Mouse (Mus musculus) liver, postnatal 0 days (tissue): ENCODE measurements at regions not wholly inside any gene's neighbourhood (a gene's known extent, or its start where the extent isn't known, plus 50 kb on each side); places are given as distances from the start of the nearest gene placed in this dataset.

Experiments used
- ATAC-seq: fragments of 200-750 bp; cut with Nextera tagmentation; 2 replicates; pipeline ENCODE4 v1.8.0; 2017; ENCODE audit warnings: mild to moderate bottlenecking, moderate library complexity
- DNase-seq: peaks from one replicate; pipeline ENCODE4 v3.0.0-alpha.2; 2016
- H3K27ac ChIP-seq: fragments of 300-500 bp; sonication (generic); 2 replicates; pipeline ENCODE4 v1.5.1; 2014; ENCODE audit warnings: antibody characterized with exemption, moderate library complexity, mild to moderate bottlenecking, low read depth
- H3K27me3 ChIP-seq: fragments of 300-500 bp; sonication (generic); 2 replicates; pipeline ENCODE4 v1.6.1; 2014; ENCODE audit warnings: low read length, control low read depth, mixed read lengths; ENCODE audit not compliant: insufficient read depth
- H3K36me3 ChIP-seq: fragments of 300-500 bp; sonication (generic); replicated peaks from 2 replicates; pipeline ENCODE4 v1.6.1; 2014; ENCODE audit warnings: mild to moderate bottlenecking, control low read depth, low read length, moderate library complexity, mixed read lengths; ENCODE audit not compliant: insufficient read depth
- H3K4me1 ChIP-seq: fragments of 300-500 bp; sonication (generic); 2 replicates; pipeline ENCODE4 v1.6.1; 2014; ENCODE audit warnings: antibody characterized with exemption, mild to moderate bottlenecking, control low read depth; ENCODE audit not compliant: insufficient read depth
- H3K4me2 ChIP-seq: fragments of 300-500 bp; sonication (generic); 2 replicates; pipeline ENCODE4 v1.6.1; 2014; ENCODE audit warnings: low read depth, mild to moderate bottlenecking, low read length, moderate library complexity, mixed read lengths
- H3K4me3 ChIP-seq: fragments of 300-500 bp; sonication (generic); 2 replicates; pipeline ENCODE4 v1.5.1; 2014; ENCODE audit warnings: low read depth, low read length
- H3K9ac ChIP-seq: fragments of 300-500 bp; sonication (generic); replicated peaks from 2 replicates; pipeline ENCODE4 v1.6.1; 2014; ENCODE audit warnings: mild to moderate bottlenecking, moderate library complexity
- H3K9me3 ChIP-seq: fragments of 300-500 bp; sonication (generic); 2 replicates; pipeline ENCODE4 v1.6.1; 2016; ENCODE audit warnings: mild to moderate bottlenecking, control low read depth, low read length, mixed read lengths
- CTCF ChIP-seq: sonication (generic); IDR thresholded peaks from 2 replicates; pipeline ENCODE4 v1.5.1; 2016; ENCODE audit warnings: antibody characterized with exemption, low read depth
- EP300 ChIP-seq: IDR thresholded peaks from 2 replicates; pipeline ENCODE4 v1.6.1; 2016; ENCODE audit warnings: antibody characterized with exemption, low read depth, mild to moderate bottlenecking
- WGBS: fragments of 180-500 bp; shearing (Covaris S2); extraction: QIAGEN DNeasy Blood & Tissue Kit; methylation state at CpG from one replicate; pipeline ENCODE4 v1.1.7; 2014; ENCODE audit not compliant: insufficient replicate concordance; 5-methylcytosine and 5-hydroxymethylcytosine counted together

- no peak for TF ChIP-seq EP300
- no peak for TF ChIP-seq CTCF
- WGBS = 74% methylated on average over 9 of the region's 9 CpGs
- Histone ChIP-seq H3K9me3 (no peaks in the 10 kb centered on the region; the same call in 1 of the 2 replicates), H3K36me3 (no peaks in the 10 kb centered on the region), H3K9ac (no peak overlapping the region), H3K27me3 (no peaks in the 10 kb centered on the region), H3K4me3 (no peak overlapping the region), H3K4me2 (no peak overlapping the region), H3K27ac (no peak overlapping the region), H3K4me1 (no peaks in the 10 kb centered on the region)
- no peak for DNase-seq
- ATAC-seq = no peak
These were observed 333.3 kb upstream of the Tmpo start for GRCm38 (mm10) chr10:91514163-91515020.

- H3K4me2 ChIP-seq = no peak overlapping the region
- TF ChIP-seq EP300 (no peak), CTCF (no peak)
- no peaks in the 10 kb centered on the region for H3K4me1 ChIP-seq
- H3K27me3 ChIP-seq = no peaks in the 10 kb centered on the region
- no peaks in the 10 kb centered on the region for H3K9me3 ChIP-seq
- DNase-seq = no peak
- H3K36me3 ChIP-seq = no peaks in the 10 kb centered on the region
- WGBS = 75% methylated on average over 7 of the region's 7 CpGs
- H3K27ac ChIP-seq = no peak overlapping the region
- no peak for ATAC-seq
- no peak overlapping the region for H3K9ac ChIP-seq
- H3K4me3 ChIP-seq = no peak overlapping the region
These were observed 325.9 kb upstream of the Tmpo start for GRCm38 (mm10) chr10:91507038-91507437.

DNA sequence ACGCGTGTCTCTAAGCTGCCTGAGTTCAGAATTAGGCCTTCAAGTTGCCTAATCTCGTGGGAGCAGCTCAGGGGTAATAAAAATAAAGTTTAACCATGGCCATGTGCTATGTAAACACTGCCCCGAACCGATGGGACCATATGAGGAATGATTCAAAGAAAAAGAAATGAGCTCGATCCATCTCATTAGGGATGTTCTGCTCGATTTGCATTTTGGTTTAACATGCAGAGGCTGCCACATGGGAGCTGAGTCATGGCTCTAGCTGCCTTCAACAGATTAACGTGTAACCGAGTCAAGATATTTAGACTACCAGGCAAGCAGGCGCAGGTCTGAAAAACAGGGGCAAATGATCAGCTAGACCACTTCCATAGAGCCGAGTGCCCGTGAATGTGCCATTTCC, 323.8 kb upstream of the Tmpo start:
- no peaks in the 10 kb centered on the region for H3K4me1 ChIP-seq
- no peak for TF ChIP-seq CTCF
- H3K9ac ChIP-seq = no peak overlapping the region
- WGBS = 68% methylated on average over 12 of the region's 12 CpGs
- no peaks in the 10 kb centered on the region for H3K36me3 ChIP-seq
- H3K4me3 ChIP-seq = no peak overlapping the region
- no peak overlapping the region for H3K27ac ChIP-seq
- DNase-seq (no peak), ATAC-seq (no peak)
- H3K9me3 ChIP-seq = no peaks in the 10 kb centered on the region
- no peak overlapping the region for H3K4me2 ChIP-seq
- no peaks in the 10 kb centered on the region for H3K27me3 ChIP-seq

GRCm38 (mm10) chr10:91498543-91498942, 317.4 kb upstream of the Tmpo start:
- H3K9ac ChIP-seq = no peak overlapping the region
- TF ChIP-seq CTCF (no peak), EP300 (no peak)
- H3K4me3 ChIP-seq = no peak overlapping the region
- ATAC-seq (no peak), DNase-seq (no peak)
- no peaks in the 10 kb centered on the region for H3K36me3 ChIP-seq
- no peaks in the 10 kb centered on the region for H3K27me3 ChIP-seq
- no peak overlapping the region for H3K27ac ChIP-seq
- H3K4me2 ChIP-seq = no peak overlapping the region
- H3K4me1 ChIP-seq = no peaks in the 10 kb centered on the region
- no peaks in the 10 kb centered on the region for H3K9me3 ChIP-seq
- 83% methylated on average over 4 of the region's 4 CpGs for WGBS

GRCm38 (mm10) chr10:91464691-91465090, 283.6 kb upstream of the Tmpo start:
- DNase-seq (no peak), ATAC-seq (no peak)
- H3K4me2 ChIP-seq = no peak overlapping the region
- no peaks in the 10 kb centered on the region for H3K27me3 ChIP-seq
- WGBS = 77% methylated on average over 2 of the region's 2 CpGs
- no peak overlapping the region for H3K4me3 ChIP-seq
- no peaks in the 10 kb centered on the region for H3K36me3 ChIP-seq
- TF ChIP-seq EP300 (no peak), CTCF (no peak)
- H3K27ac ChIP-seq = no peak overlapping the region
- no peak overlapping the region for H3K9ac ChIP-seq
- H3K9me3 ChIP-seq = no peaks in the 10 kb centered on the region
- H3K4me1 ChIP-seq = no peaks in the 10 kb centered on the region

DNA sequence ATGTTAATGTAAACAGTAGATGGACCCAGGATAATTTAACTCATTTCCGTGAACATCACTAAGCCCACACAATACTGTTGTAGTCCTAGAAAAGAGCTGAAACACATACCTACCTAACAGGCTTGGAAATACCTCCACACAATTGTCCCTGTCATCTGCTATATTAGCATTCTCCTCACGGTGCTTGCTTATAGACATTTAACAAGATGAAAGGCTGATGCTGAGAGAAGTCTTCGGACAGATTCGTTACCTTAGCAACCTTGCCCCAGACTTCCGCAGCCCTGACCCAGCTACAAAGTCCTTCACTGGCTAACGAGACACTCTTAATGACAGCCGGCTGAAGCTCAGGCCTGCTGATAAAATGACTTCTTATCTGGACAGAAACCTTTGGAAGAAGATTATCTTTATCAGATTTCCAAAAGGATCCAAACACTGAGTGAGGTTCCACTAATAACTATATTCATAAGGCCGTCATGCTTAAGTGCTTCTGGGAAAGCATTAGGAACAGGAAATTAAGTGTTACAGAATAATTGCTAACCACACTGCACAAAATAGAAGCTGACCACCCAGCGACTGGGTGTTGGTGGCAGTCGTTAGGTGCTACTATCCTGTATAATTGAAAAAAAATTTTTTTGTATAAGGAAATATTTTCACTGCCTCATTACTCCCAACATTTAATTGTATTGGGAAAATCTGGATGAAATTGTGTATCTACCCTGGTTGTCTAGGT, 267.0 kb upstream of the Tmpo start:
- H3K27ac ChIP-seq = no peak overlapping the region
- no peaks in the 10 kb centered on the region for H3K36me3 ChIP-seq
- no peak overlapping the region for H3K9ac ChIP-seq
- DNase-seq (no peak), ATAC-seq (no peak)
- no peaks in the 10 kb centered on the region for H3K4me1 ChIP-seq
- H3K27me3 ChIP-seq = no peaks in the 10 kb centered on the region
- no peaks in the 10 kb centered on the region for H3K9me3 ChIP-seq
- no peak overlapping the region for H3K4me2 ChIP-seq
- 58% methylated on average over 10 of the region's 10 CpGs for WGBS
- H3K4me3 ChIP-seq = no peak overlapping the region
- no peak for TF ChIP-seq CTCF
- TF ChIP-seq EP300 = no peak
